Mouse (Mus musculus) thymus, postnatal 4 days (tissue): ENCODE measurements around the gene Lif.

Experiments used
- DNase-seq: peaks from one replicate; pipeline ENCODE4 v3.0.0; 2021

The Lif gene

GRCm38 (mm10) chr11:4256846-4257607 lies at the start of gene Lif:
TSS of gene Lif (plus strand) at chr11:4257557.
- peak; percentile 8 for DNase-seq

- DNase-seq, result no peak
Measured at GRCm38 (mm10) chr11:4207655-4208054, 49.7 kb upstream of the Lif start.

- peak; percentile 50 for DNase-seq
Measured at GRCm38 (mm10) chr11:4209556-4209955, 47.8 kb upstream of the Lif start.

GRCm38 (mm10) chr11:4210786-4211185 lies 46.6 kb upstream of the Lif start:
- no peak for DNase-seq

- DNase-seq, result no peak
Measured at GRCm38 (mm10) chr11:4213107-4213506, 44.2 kb upstream of the Lif start.

GRCm38 (mm10) chr11:4214572-4214971 lies 42.8 kb upstream of the Lif start:
- no peak for DNase-seq

GRCm38 (mm10) chr11:4215061-4215460 lies 42.3 kb upstream of the Lif start:
- no peak for DNase-seq

- no peak for DNase-seq
Measured at GRCm38 (mm10) chr11:4216248-4217000, 40.9 kb upstream of the Lif start.

- DNase-seq, result peak; percentile 87
Measured at GRCm38 (mm10) chr11:4217914-4218629, 39.3 kb upstream of the Lif start, which contains the start of gene Castor1. TSS of gene Castor1 (plus strand) at chr11:4218225.

GRCm38 (mm10) chr11:4218637-4219036 lies 38.7 kb upstream of the Lif start:
- no peak for DNase-seq

- no peak for DNase-seq
Measured at GRCm38 (mm10) chr11:4219317-4219751, 38.0 kb upstream of the Lif start.

GRCm38 (mm10) chr11:4219908-4220307 lies 37.4 kb upstream of the Lif start:
- no peak for DNase-seq

- DNase-seq, result peak; percentile 94
Measured at GRCm38 (mm10) chr11:4220443-4221400, 36.6 kb upstream of the Lif start.

GRCm38 (mm10) chr11:4222046-4222950 lies 35.1 kb upstream of the Lif start:
- no peak for DNase-seq

- no peak for DNase-seq
Measured at GRCm38 (mm10) chr11:4223393-4224188, 33.8 kb upstream of the Lif start.

GRCm38 (mm10) chr11:4224223-4224622 lies 33.1 kb upstream of the Lif start:
- no peak for DNase-seq

- no peak for DNase-seq
Measured at GRCm38 (mm10) chr11:4226569-4227325, 30.6 kb upstream of the Lif start.

- DNase-seq, result no peak
Measured at GRCm38 (mm10) chr11:4228463-4228862, 28.9 kb upstream of the Lif start.

GRCm38 (mm10) chr11:4229841-4230240 lies 27.5 kb upstream of the Lif start:
- DNase-seq, result no peak
